23 mouse cellular contexts compared by ENCODE assay signal in genomic region chr3:138387155-138387554, GRCm38 (mm10). TPM values are rescaled to one million over a fixed set of nuclear protein-coding genes. Genes with fewer than 3 reads are reported as not detected.
"Had no signal": no experiment of that assay in that cellular context is flagged by ENCODE, and none has a peak within 500 bp of the region (broad histone marks: within the 10 kb centered on the region; RNA-seq: fewer than 3 reads in every experiment).

No protein-coding gene starts in this region.

- H3K4me1 ChIP-seq: neural tube, embryonic 13.5 days; neural tube, embryonic 15.5 days; stomach, embryonic 15.5 days had no signal

- DNase-seq: retina, postnatal 1 day; right cerebral cortex, adult 18-20 months; right cerebral cortex, postnatal 14 days; right cerebral cortex, postnatal 25 days; right cerebral cortex, postnatal 4 days; spleen, adult 18-20 months; thymus, adult 18-20 months; thymus, adult 2 months; thymus, postnatal 14 days; thymus, postnatal 25 days; thymus, postnatal 36 days; thymus, postnatal 4 days had no signal

- H3K4me2 ChIP-seq: neural tube, embryonic 13.5 days; neural tube, embryonic 15.5 days; stomach, embryonic 15.5 days had no signal

- H3K9ac ChIP-seq: neural tube, embryonic 13.5 days; neural tube, embryonic 15.5 days; stomach, embryonic 15.5 days had no signal

- H3K4me3 ChIP-seq: neural tube, embryonic 13.5 days; neural tube, embryonic 15.5 days; stomach, embryonic 15.5 days had no signal

- H3K36me3 ChIP-seq: neural tube, embryonic 13.5 days; neural tube, embryonic 15.5 days; stomach, embryonic 15.5 days had no signal

- H3K27ac ChIP-seq: neural tube, embryonic 13.5 days; neural tube, embryonic 15.5 days; stomach, embryonic 15.5 days; stomach, postnatal 0 days had no signal

- H3K9me3 ChIP-seq: neural tube, embryonic 13.5 days; neural tube, embryonic 15.5 days; stomach, embryonic 15.5 days had no signal

- H3K27me3 ChIP-seq: neural tube, embryonic 13.5 days; neural tube, embryonic 15.5 days; stomach, embryonic 15.5 days had no signal

RNA-seq across cellular contexts. Expression of gene Adh4, which starts 28.1 kb away (rescaled TPM):
- polyA plus RNA-seq: neural tube, embryonic 13.5 days; neural tube, embryonic 14.5 days; neural tube, embryonic 15.5 days; spleen, adult 2 months; stomach, embryonic 14.5 days; stomach, embryonic 15.5 days; stomach, embryonic 16.5 days; stomach, postnatal 0 days; thymus, adult 2 months; thymus, postnatal 0 days; urinary bladder, adult 2 months had no signal

RNA-seq across cellular contexts. Expression of gene Adh6b, which starts 45.6 kb away (rescaled TPM):
- polyA plus RNA-seq: neural tube, embryonic 14.5 days; small intestine, adult 2 months; spleen, adult 2 months; stomach, embryonic 14.5 days had no signal
